Comparison of ENCODE assay signal across 15 mouse cellular contexts in genomic region chr6:88205937-88206336, GRCm38 (mm10). TPM values are rescaled to one million over a fixed set of nuclear protein-coding genes. Genes with fewer than 3 reads are reported as not detected.
A peak's percentile ranks its signal among the peaks of the same experiment; 100 is the strongest.
DNase-seq lines count a peak whose midpoint lies in the region; TF ChIP-seq lines count a peak whose summit lies in the region.
"Had no signal": no experiment of that assay in that cellular context is flagged by ENCODE, and none has a peak within 500 bp of the region (broad histone marks: within the 10 kb centered on the region; RNA-seq: fewer than 3 reads in every experiment).

No protein-coding gene starts in this region.

- peak; percentile 53 for DNase-seq in gastrocnemius, adult 2 months
- no peak for DNase-seq in gastrocnemius, postnatal 25 days
- DNase-seq in testis, postnatal 10 days (ENCODE audit: low spot score) = no peak
- peak; percentile 57 to 80 for DNase-seq in kidney, postnatal 25 days
- peak; percentile 20 for DNase-seq in mesoderm, embryonic 11.5 days (ENCODE audit: low read depth, low spot score)
- no peak for DNase-seq in frontal cortex, postnatal 14 days (ENCODE audit: low spot score in 2 of 2)
- no peak for DNase-seq in left cerebral cortex, postnatal 36 days (ENCODE audit: low spot score in 2 of 2)
- DNase-seq: cerebellum, adult 11-12 months had no signal

- TF ChIP-seq POLR2A in testis, adult 2 months (IDR thresholded peaks at IDR 0.05; ENCODE audit: control insufficient read depth, low read depth, low read length) = no peak

- no peaks in the 10 kb centered on the region for H3K27me3 ChIP-seq in testis, adult 2 months (ENCODE audit: control insufficient read depth, insufficient read depth, low read length)

- intact Hi-C loops in gastrocnemius, adult 2 months (cut with DNase I) = no loop called here
- intact Hi-C loops in left cerebral cortex, postnatal 36 days (cut with DNase I) = no loop called here

- peak overlapping the region; percentile 82 for H3K27ac ChIP-seq in gastrocnemius, adult 2 months
- no peak overlapping the region for H3K27ac ChIP-seq in testis, adult 2 months (ENCODE audit: control insufficient read depth, insufficient read depth, low read depth, low read length)
- H3K27ac ChIP-seq: forebrain, embryonic 15.5 days had no signal

- no peaks in the 10 kb centered on the region for H3K36me3 ChIP-seq in testis, adult 2 months (ENCODE audit: control insufficient read depth, insufficient read depth, low read length)
- H3K36me3 ChIP-seq: embryonic facial prominence, embryonic 15.5 days; forebrain, embryonic 15.5 days had no signal

- peaks cover 8% of the 10 kb centered on the region; the same call in 1 of the 2 replicates for H3K4me1 ChIP-seq in testis, adult 2 months (ENCODE audit: control insufficient read depth, insufficient read depth, low read length)
- H3K4me1 ChIP-seq: forebrain, embryonic 15.5 days had no signal

- peak overlapping the region; percentile 61 for H3K4me3 ChIP-seq in gastrocnemius, adult 2 months
- peak overlapping the region; percentile 9; the same call in 1 of the 2 replicates for H3K4me3 ChIP-seq in testis, adult 2 months (ENCODE audit: control insufficient read depth, low read depth, low read length)
- H3K4me3 ChIP-seq: embryonic facial prominence, embryonic 15.5 days; forebrain, embryonic 15.5 days had no signal

- TF ChIP-seq CTCF in gastrocnemius, adult 2 months (IDR thresholded peaks at IDR 0.05) = no peak
- no peak for TF ChIP-seq CTCF in testis, adult 2 months (IDR thresholded peaks at IDR 0.05; ENCODE audit: control insufficient read depth, insufficient read depth, insufficient replicate concordance, low read depth, low read length)

RNA-seq across cellular contexts. Expression of gene Gata2, which starts 12.2 kb away (rescaled TPM):
- 1 to 10 TPM; 4.4 to 9.9 TPM for total RNA-seq in gastrocnemius, adult 2 months (2021)
- total RNA-seq in gastrocnemius, postnatal 25 days (2021) = 1 to 10 TPM; 4.4 to 6.3 TPM
- 44.7 and 54.1 TPM in 2 replicates for polyA plus RNA-seq in testis, adult 2 months (2012; rRNA removed)
- total RNA-seq in left cerebral cortex, postnatal 36 days (2021) = 1 to 10 TPM; 5.4 to 6.6 TPM

RNA-seq across cellular contexts. Expression of gene Dnajb8, which starts 16.1 kb away (rescaled TPM):
- total RNA-seq in gastrocnemius, adult 2 months (2021) = not detected
- total RNA-seq in gastrocnemius, postnatal 25 days (2021) = not detected
- polyA plus RNA-seq in testis, adult 2 months (2012; rRNA removed) = 720 and 738 TPM in 2 replicates
- not detected for total RNA-seq in left cerebral cortex, postnatal 36 days (2021)
- total RNA-seq: granulocyte monocyte progenitor cell, adult 5-6 weeks had no signal
- polyA plus RNA-seq: embryonic facial prominence, embryonic 15.5 days; forebrain, embryonic 15.5 days; limb, embryonic 11.5 days; liver, embryonic 16.5 days; stomach, embryonic 16.5 days had no signal

Comparison
In these comparisons a context has a peak if more than half of its experiments do, and no peak if none do; other contexts are left out.
1. DNase-seq: peak in gastrocnemius, adult 2 months (single experiment), kidney, postnatal 25 days (2 of 2) and mesoderm, embryonic 11.5 days (single experiment); none in gastrocnemius, postnatal 25 days (single experiment), testis, postnatal 10 days (single experiment), frontal cortex, postnatal 14 days (0 of 2) and left cerebral cortex, postnatal 36 days (0 of 2).